Mouse (Mus musculus): ENCODE data around the gene Gm42517. TPM values are rescaled to one million over a fixed set of nuclear protein-coding genes. Genes with fewer than 3 reads are reported as not detected.
A peak's percentile ranks its signal among the peaks of the same experiment; 100 is the strongest.

Gm42517 gene
- total and polyA plus RNA-seq, 3 experiments: 1.0 to 2.0 (median 1.3) TPM

GRCm38 (mm10) chr5:108369964-108370363 is 2.2 kb upstream of the Gm42517 start:
- intact Hi-C loops (cut with DNase I): no loop called here

GRCm38 (mm10) chr5:108368851-108369621 is 1.3 kb upstream of the Gm42517 start:
- Histone ChIP-seq H3K36me3 (ENCODE audit: control insufficient read depth, insufficient read depth, low read length) (no peaks in the 10 kb centered on the region), H3K4me3 (peak overlapping the region; percentile 48), H3K79me2 (replicated peaks; ENCODE audit: control insufficient read depth, insufficient read depth, low read length) (no peaks in the 10 kb centered on the region), H3K27me3 (ENCODE audit: control insufficient read depth, insufficient read depth, low read length) (peaks cover 11% of the 10 kb centered on the region), H3K4me1 (ENCODE audit: control insufficient read depth, insufficient read depth, low read length) (no peaks in the 10 kb centered on the region), H3K9ac (ENCODE audit: low read depth, low read length) (0 out of 2 replicates have a peak overlapping the region, but pooled peaks have one; percentile 7), H3K27ac (no peak overlapping the region)
- TF ChIP-seq POLR2A (IDR thresholded peaks at IDR 0.05; ENCODE audit: insufficient read depth, low read depth, low read length) (no peak), CTCF (IDR thresholded peaks at IDR 0.05) (no peak), EP300 (IDR thresholded peaks at IDR 0.05; ENCODE audit: insufficient read depth, low read depth, low read length) (no peak)
- WGBS: 1% methylated on average over 49 of the region's 49 CpGs
- intact Hi-C loops (cut with DNase I): no loop called here
- DNase-seq: peak; percentile 46 to 52

More at GRCm38 (mm10) chr5:108369964-108370363, 2.2 kb upstream of the Gm42517 start:
- Histone ChIP-seq H3K4me1 (ENCODE audit: control insufficient read depth, insufficient read depth, low read length) (no peaks in the 10 kb centered on the region), H3K27ac (no peak overlapping the region), H3K79me2 (replicated peaks; ENCODE audit: control insufficient read depth, insufficient read depth, low read length) (no peaks in the 10 kb centered on the region), H3K36me3 (ENCODE audit: control insufficient read depth, insufficient read depth, low read length) (no peaks in the 10 kb centered on the region), H3K27me3 (ENCODE audit: control insufficient read depth, insufficient read depth, low read length) (peaks cover 11% of the 10 kb centered on the region), H3K9ac (ENCODE audit: low read depth, low read length) (no peak overlapping the region), H3K4me3 (no peak overlapping the region)
- 9% methylated on average over 6 of the region's 6 CpGs for WGBS
- DNase-seq: no peak
- TF ChIP-seq CTCF (IDR thresholded peaks at IDR 0.05): no peak
- no peak for TF ChIP-seq EP300 (IDR thresholded peaks at IDR 0.05; ENCODE audit: insufficient read depth, low read depth, low read length)
- no peak for TF ChIP-seq POLR2A (IDR thresholded peaks at IDR 0.05; ENCODE audit: insufficient read depth, low read depth, low read length)

DNA sequence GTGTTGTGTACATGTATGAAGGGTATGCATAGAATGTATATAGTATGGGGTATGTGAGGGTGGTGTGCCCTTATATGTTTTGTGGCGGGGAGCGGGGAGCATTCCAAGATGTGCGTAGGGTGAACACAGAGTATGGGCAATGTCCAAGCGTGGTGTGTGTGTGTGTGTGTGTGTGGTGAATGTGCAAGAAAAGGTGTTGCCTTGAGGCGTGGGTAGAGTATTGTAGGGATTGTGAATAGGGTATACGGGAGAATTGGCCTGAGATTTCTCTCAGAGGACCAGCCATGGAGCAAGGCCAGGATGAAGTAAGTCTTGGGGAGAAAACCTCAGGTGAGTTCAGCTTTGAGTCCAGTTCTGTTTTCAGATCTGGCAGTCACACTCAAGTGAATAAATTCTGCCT is 724 bp upstream of the Gm42517 start:
- 12% methylated on average over 6 of the region's 6 CpGs for WGBS
- no peak overlapping the region for H3K27ac ChIP-seq
- TF ChIP-seq CTCF (IDR thresholded peaks at IDR 0.05) (no peak), EP300 (IDR thresholded peaks at IDR 0.05; ENCODE audit: insufficient read depth, low read depth, low read length) (no peak), POLR2A (IDR thresholded peaks at IDR 0.05; ENCODE audit: insufficient read depth, low read depth, low read length) (no peak)
- H3K36me3 ChIP-seq (ENCODE audit: control insufficient read depth, insufficient read depth, low read length): no peaks in the 10 kb centered on the region
- peak overlapping the region; percentile 48 for H3K4me3 ChIP-seq
- DNase-seq: no peak
- H3K4me1 ChIP-seq (ENCODE audit: control insufficient read depth, insufficient read depth, low read length): no peaks in the 10 kb centered on the region
- H3K79me2 ChIP-seq (replicated peaks; ENCODE audit: control insufficient read depth, insufficient read depth, low read length): no peaks in the 10 kb centered on the region
- intact Hi-C loops (cut with DNase I): no loop called here
- H3K9ac ChIP-seq (ENCODE audit: low read depth, low read length): no peak overlapping the region
- H3K27me3 ChIP-seq (ENCODE audit: control insufficient read depth, insufficient read depth, low read length): peaks cover 11% of the 10 kb centered on the region

DNA sequence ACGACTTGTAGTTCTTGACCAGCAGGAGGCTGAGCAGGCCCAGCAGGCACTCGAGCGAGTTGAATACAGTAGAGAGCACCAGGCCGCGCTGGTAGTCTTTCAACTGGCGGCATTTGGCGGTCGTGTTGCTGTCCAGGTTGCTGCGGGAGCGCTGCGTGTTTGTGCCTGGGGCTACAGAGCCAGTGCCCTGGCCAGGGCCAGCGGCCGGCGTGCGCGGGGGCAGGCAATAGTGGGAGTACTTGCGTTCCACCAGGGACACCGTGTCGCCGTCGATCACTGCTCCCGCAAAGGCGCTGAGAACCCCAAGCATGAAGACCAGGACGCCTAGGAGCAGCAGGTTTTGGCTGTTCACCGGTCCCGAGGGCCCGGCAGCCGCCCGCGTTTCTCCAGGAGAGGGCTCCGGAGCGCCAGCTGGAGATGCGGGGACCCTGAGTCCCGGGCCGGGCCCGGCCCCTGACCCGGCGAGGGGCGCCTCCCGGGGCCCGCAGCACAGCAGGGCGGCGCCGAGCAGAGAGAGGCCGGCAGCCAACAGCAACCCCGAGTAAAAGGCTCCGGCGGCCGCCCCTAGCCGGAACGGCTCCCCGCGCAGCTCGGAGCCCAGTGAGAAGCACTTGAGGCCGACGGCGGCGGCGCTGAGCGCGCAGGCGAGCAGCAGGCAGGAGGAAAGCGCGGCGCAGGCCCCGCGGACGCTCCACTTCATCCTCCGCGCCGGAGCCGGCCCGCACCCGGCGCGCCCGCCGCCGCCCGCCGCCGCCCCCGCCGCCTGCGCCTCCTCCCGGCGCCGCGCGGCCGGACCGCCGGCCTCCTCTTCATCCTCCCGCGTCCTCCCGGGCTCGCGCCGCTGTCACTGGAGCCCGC is 509 bp downstream of the Gm42517 start:
- under 1% methylated on average over 98 of the region's 100 CpGs for WGBS
- Histone ChIP-seq H3K79me2 (replicated peaks; ENCODE audit: control insufficient read depth, insufficient read depth, low read length) (no peaks in the 10 kb centered on the region), H3K4me3 (peak overlapping the region; percentile 63), H3K27me3 (ENCODE audit: control insufficient read depth, insufficient read depth, low read length) (peaks cover 11% of the 10 kb centered on the region), H3K9ac (ENCODE audit: low read depth, low read length) (peak overlapping the region; percentile 52), H3K27ac (no peak overlapping the region), H3K36me3 (ENCODE audit: control insufficient read depth, insufficient read depth, low read length) (no peaks in the 10 kb centered on the region), H3K4me1 (ENCODE audit: control insufficient read depth, insufficient read depth, low read length) (no peaks in the 10 kb centered on the region)
- intact Hi-C loops (cut with DNase I): no loop called here
- peak; percentile 37 to 57 for DNase-seq
- peak; percentile 44 for TF ChIP-seq CTCF (IDR thresholded peaks at IDR 0.05)
- no peak for TF ChIP-seq POLR2A (IDR thresholded peaks at IDR 0.05; ENCODE audit: insufficient read depth, low read depth, low read length)
- TF ChIP-seq EP300 (IDR thresholded peaks at IDR 0.05; ENCODE audit: insufficient read depth, low read depth, low read length): no peak

GRCm38 (mm10) chr5:108366328-108366983 is 1.3 kb downstream of the Gm42517 start:
- H3K9ac ChIP-seq (ENCODE audit: low read depth, low read length): peak overlapping the region; percentile 52

More at GRCm38 (mm10) chr5:108366328-108366983, 1.3 kb downstream of the Gm42517 start:
- DNase-seq: peak in 1 of 2 experiments; percentile 4
- 3% methylated on average over 60 of the region's 60 CpGs for WGBS
- Histone ChIP-seq H3K4me1 (ENCODE audit: control insufficient read depth, insufficient read depth, low read length) (no peaks in the 10 kb centered on the region), H3K27ac (no peak overlapping the region), H3K27me3 (ENCODE audit: control insufficient read depth, insufficient read depth, low read length) (peaks cover 11% of the 10 kb centered on the region), H3K4me3 (peak overlapping the region; percentile 63), H3K79me2 (replicated peaks; ENCODE audit: control insufficient read depth, insufficient read depth, low read length) (no peaks in the 10 kb centered on the region), H3K36me3 (ENCODE audit: control insufficient read depth, insufficient read depth, low read length) (no peaks in the 10 kb centered on the region)
- TF ChIP-seq CTCF (IDR thresholded peaks at IDR 0.05) (no peak), EP300 (IDR thresholded peaks at IDR 0.05; ENCODE audit: insufficient read depth, low read depth, low read length) (no peak), POLR2A (IDR thresholded peaks at IDR 0.05; ENCODE audit: insufficient read depth, low read depth, low read length) (no peak)
- intact Hi-C loops (cut with DNase I): no loop called here

Measured in heart, adult 2 months (tissue).